Mouse (Mus musculus) kidney, adult 2 months (tissue): ENCODE measurements around the gene Nedd4.

ENCODE experiments used
- CTCF ChIP-seq: fragments of 200-500 bp; conservative IDR thresholded peaks from 2 replicates; pipeline ENCODE4 v1.5.1; 2011; ENCODE audit warnings: low read depth, mild to moderate bottlenecking, control low read depth, low read length, moderate library complexity, mixed read lengths; ENCODE audit not compliant: insufficient read depth, insufficient read length
- POLR2A ChIP-seq: fragments of 200-500 bp; IDR thresholded peaks from one replicate; pipeline ENCODE4 v1.6.1; 2011; ENCODE audit warnings: low read depth, low read length, control low read depth

DNA sequence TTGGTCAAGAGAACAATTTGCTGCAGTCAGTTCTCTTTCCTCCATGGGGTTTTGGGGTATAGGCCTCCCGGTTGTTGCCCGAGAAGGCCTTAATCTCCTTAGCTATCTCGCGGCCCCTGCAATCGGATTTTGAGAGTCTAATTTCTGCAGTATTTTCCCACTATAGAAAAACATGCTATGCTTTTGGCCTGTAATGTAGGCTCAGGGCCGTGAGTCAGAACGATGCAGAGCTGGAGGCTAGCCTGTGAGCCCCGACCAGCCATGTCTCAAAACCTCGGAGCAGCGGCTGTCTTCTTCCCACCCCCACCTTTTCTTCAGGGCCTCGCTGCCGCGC is 618 bp upstream of the Nedd4 start:
- TF ChIP-seq CTCF = no peak
- TF ChIP-seq POLR2A = no peak
